Mouse (Mus musculus) stomach, embryonic 15.5 days (tissue): Measurements from ENCODE around the gene Camk1d. TPM values are rescaled to one million over a fixed set of nuclear protein-coding genes. Genes with fewer than 3 reads are reported as not detected.

Source experiments
- ATAC-seq: fragments of 200-750 bp; cut with Nextera tagmentation; 2 replicates; pipeline ENCODE4 v1.8.0; 2017; ENCODE audit warnings: low read depth, moderate number of reproducible peaks, moderate TSS enrichment; ENCODE audit not compliant: insufficient read depth, low FRiP score
- H3K27ac ChIP-seq: fragments of 300-500 bp; sonication (generic); 2 replicates; pipeline ENCODE4 v1.5.1; 2015; ENCODE audit warnings: mild to moderate bottlenecking, inconsistent platforms
- H3K27me3 ChIP-seq: fragments of 300-500 bp; sonication (generic); replicated peaks from 2 replicates; pipeline ENCODE4 v1.6.1; 2015; ENCODE audit warnings: inconsistent platforms
- H3K36me3 ChIP-seq: fragments of 300-500 bp; sonication (generic); 2 replicates; pipeline ENCODE4 v1.6.1; 2015; ENCODE audit warnings: inconsistent platforms
- H3K4me1 ChIP-seq: fragments of 300-500 bp; sonication (generic); 2 replicates; pipeline ENCODE4 v1.6.1; 2015; ENCODE audit warnings: inconsistent platforms
- H3K4me2 ChIP-seq: fragments of 300-500 bp; sonication (generic); 2 replicates; pipeline ENCODE4 v1.6.1; 2015; ENCODE audit warnings: mild to moderate bottlenecking, inconsistent platforms
- H3K4me3 ChIP-seq: fragments of 300-500 bp; sonication (generic); replicated peaks from 2 replicates; pipeline ENCODE4 v1.5.1; 2015; ENCODE audit warnings: inconsistent platforms
- H3K9ac ChIP-seq: fragments of 300-500 bp; sonication (generic); 2 replicates; pipeline ENCODE4 v1.6.1; 2015; ENCODE audit warnings: inconsistent platforms
- H3K9me3 ChIP-seq: fragments of 300-500 bp; sonication (generic); 2 replicates; pipeline ENCODE4 v1.6.1; 2016; ENCODE audit warnings: inconsistent platforms
- WGBS: fragments of 180-500 bp; shearing (Covaris S2); methylation state at CpG from one replicate; pipeline ENCODE4 v1.1.7; 2015; 5-methylcytosine and 5-hydroxymethylcytosine counted together
- polyA plus RNA-seq: library from polyadenylated mRNA; unstranded; fragments of >200 nt; fragmentation: Nextera tagmentation; extraction: Ambion mirVana; gene quantifications from 2 replicates; pipeline ENCODE4 v1.2.1, GENCODE M21; 2015

Gene Camk1d
- 17.9 and 18.4 TPM in 2 replicates for polyA plus RNA-seq

GRCm38 (mm10) chr2:5714211-5715053, at the start of gene Camk1d:
TSS of gene Camk1d (minus strand) at chr2:5714515.
- no peaks in the 10 kb centered on the region for H3K36me3 ChIP-seq
- no peaks in the 10 kb centered on the region for H3K9me3 ChIP-seq
- ATAC-seq = peak; percentile 75
- WGBS = under 1% methylated on average over 80 of the region's 80 CpGs
- H3K4me2 ChIP-seq = peak within 1 kb of the TSS; percentile 96
- peak within 1 kb of the TSS; percentile 85 for H3K27ac ChIP-seq
- H3K4me1 ChIP-seq = peaks cover 10% of the 10 kb centered on the region; the same call in 1 of the 2 replicates
- H3K27me3 ChIP-seq = no peaks in the 10 kb centered on the region
- peak within 1 kb of the TSS; percentile 46 for H3K9ac ChIP-seq
- H3K4me3 ChIP-seq = peak within 1 kb of the TSS; percentile 73

GRCm38 (mm10) chr2:5762031-5762430, 47.7 kb upstream of the Camk1d start:
- Histone ChIP-seq H3K27ac (no peak overlapping the region), H3K4me3 (no peak overlapping the region), H3K4me2 (no peak overlapping the region), H3K9me3 (no peaks in the 10 kb centered on the region), H3K9ac (no peak overlapping the region), H3K4me1 (no peaks in the 10 kb centered on the region), H3K27me3 (no peaks in the 10 kb centered on the region), H3K36me3 (no peaks in the 10 kb centered on the region)
- ATAC-seq = no peak
- 94% methylated on average over 3 of the region's 3 CpGs for WGBS

GRCm38 (mm10) chr2:5760479-5761008, 46.2 kb upstream of the Camk1d start:
- ATAC-seq = no peak
- Histone ChIP-seq H3K27ac (no peak overlapping the region), H3K27me3 (no peaks in the 10 kb centered on the region), H3K9ac (no peak overlapping the region), H3K9me3 (no peaks in the 10 kb centered on the region), H3K4me1 (no peaks in the 10 kb centered on the region), H3K36me3 (no peaks in the 10 kb centered on the region), H3K4me3 (no peak overlapping the region), H3K4me2 (no peak overlapping the region)
- WGBS = 90% methylated on average over 8 of the region's 8 CpGs

GRCm38 (mm10) chr2:5758569-5758968, 44.3 kb upstream of the Camk1d start:
- Histone ChIP-seq H3K4me2 (no peak overlapping the region), H3K36me3 (no peaks in the 10 kb centered on the region), H3K4me1 (no peaks in the 10 kb centered on the region), H3K4me3 (no peak overlapping the region), H3K27me3 (no peaks in the 10 kb centered on the region), H3K9ac (no peak overlapping the region), H3K9me3 (no peaks in the 10 kb centered on the region), H3K27ac (no peak overlapping the region)
- WGBS = 72% methylated on average over 2 of the region's 2 CpGs
- ATAC-seq = no peak

GRCm38 (mm10) chr2:5750872-5751271, 36.6 kb upstream of the Camk1d start:
- Histone ChIP-seq H3K36me3 (no peaks in the 10 kb centered on the region), H3K9me3 (no peaks in the 10 kb centered on the region), H3K27me3 (no peaks in the 10 kb centered on the region), H3K4me2 (no peak overlapping the region), H3K4me3 (no peak overlapping the region), H3K4me1 (no peaks in the 10 kb centered on the region), H3K27ac (no peak overlapping the region), H3K9ac (no peak overlapping the region)
- ATAC-seq = no peak
- WGBS = 78% methylated on average over 3 of the region's 3 CpGs

GRCm38 (mm10) chr2:5749210-5749609, 34.9 kb upstream of the Camk1d start:
- H3K27ac ChIP-seq = no peak overlapping the region
- no peak overlapping the region for H3K4me2 ChIP-seq
- H3K9me3 ChIP-seq = no peaks in the 10 kb centered on the region
- no peaks in the 10 kb centered on the region for H3K27me3 ChIP-seq
- no peak overlapping the region for H3K4me3 ChIP-seq
- H3K4me1 ChIP-seq = no peaks in the 10 kb centered on the region
- ATAC-seq = no peak
- H3K36me3 ChIP-seq = no peaks in the 10 kb centered on the region
- 73% methylated on average over 6 of the region's 6 CpGs for WGBS
- no peak overlapping the region for H3K9ac ChIP-seq

- 0 out of 2 replicates have a peak, but pooled peaks have one; percentile 14 for ATAC-seq
- H3K9ac ChIP-seq = no peak overlapping the region
- H3K27ac ChIP-seq = no peak overlapping the region
- no peak overlapping the region for H3K4me2 ChIP-seq
- H3K4me3 ChIP-seq = no peak overlapping the region
- H3K36me3 ChIP-seq = no peaks in the 10 kb centered on the region
- no peaks in the 10 kb centered on the region for H3K9me3 ChIP-seq
- no peaks in the 10 kb centered on the region for H3K4me1 ChIP-seq
- no peaks in the 10 kb centered on the region for H3K27me3 ChIP-seq
- WGBS = 78% methylated on average over 5 of the region's 5 CpGs
Observed at GRCm38 (mm10) chr2:5747545-5748043, 33.3 kb upstream of the Camk1d start.

GRCm38 (mm10) chr2:5746529-5746928, 32.2 kb upstream of the Camk1d start:
- Histone ChIP-seq H3K9ac (no peak overlapping the region), H3K4me2 (peak overlapping the region; percentile 25), H3K9me3 (no peaks in the 10 kb centered on the region), H3K4me3 (0 out of 2 replicates have a peak overlapping the region, but pooled peaks have one; percentile 1), H3K27me3 (no peaks in the 10 kb centered on the region), H3K4me1 (no peaks in the 10 kb centered on the region), H3K36me3 (no peaks in the 10 kb centered on the region), H3K27ac (peak overlapping the region; percentile 42; the same call in 1 of the 2 replicates)
- peak; percentile 14; the same call in 1 of the 2 replicates for ATAC-seq
- 47% methylated on average over 12 of the region's 12 CpGs for WGBS

GRCm38 (mm10) chr2:5743886-5744285, 29.6 kb upstream of the Camk1d start:
- ATAC-seq = no peak
- 90% methylated on average over 8 of the region's 8 CpGs for WGBS
- H3K9ac ChIP-seq = no peak overlapping the region
- H3K9me3 ChIP-seq = no peaks in the 10 kb centered on the region
- no peak overlapping the region for H3K27ac ChIP-seq
- H3K4me1 ChIP-seq = no peaks in the 10 kb centered on the region
- H3K36me3 ChIP-seq = no peaks in the 10 kb centered on the region
- no peak overlapping the region for H3K4me2 ChIP-seq
- H3K27me3 ChIP-seq = no peaks in the 10 kb centered on the region
- H3K4me3 ChIP-seq = no peak overlapping the region

GRCm38 (mm10) chr2:5740913-5741312, 26.6 kb upstream of the Camk1d start:
- Histone ChIP-seq H3K27me3 (no peaks in the 10 kb centered on the region), H3K4me3 (no peak overlapping the region), H3K9ac (no peak overlapping the region), H3K36me3 (no peaks in the 10 kb centered on the region), H3K27ac (no peak overlapping the region), H3K4me2 (no peak overlapping the region), H3K9me3 (no peaks in the 10 kb centered on the region), H3K4me1 (no peaks in the 10 kb centered on the region)
- no peak for ATAC-seq
- whole genome bisulfite sequencing = 86% methylated on average over 1 of the region's 1 CpGs

- Histone ChIP-seq H3K4me3 (no peak overlapping the region), H3K4me2 (no peak overlapping the region), H3K27ac (no peak overlapping the region), H3K27me3 (no peaks in the 10 kb centered on the region), H3K9ac (no peak overlapping the region), H3K9me3 (no peaks in the 10 kb centered on the region), H3K4me1 (no peaks in the 10 kb centered on the region), H3K36me3 (no peaks in the 10 kb centered on the region)
- 30% methylated on average over 2 of the region's 2 CpGs for WGBS
- ATAC-seq = no peak
Observed at GRCm38 (mm10) chr2:5735881-5736280, 21.6 kb upstream of the Camk1d start.
